Mouse (Mus musculus) skeletal muscle tissue, adult 2 months (tissue): ENCODE data around the gene Irf2.

Experiments used
- DNase-seq: peaks from one replicate; pipeline ENCODE4 v3.0.0-alpha.2; 2012; ENCODE audit warnings: low read depth, low spot score

Irf2 gene

DNA sequence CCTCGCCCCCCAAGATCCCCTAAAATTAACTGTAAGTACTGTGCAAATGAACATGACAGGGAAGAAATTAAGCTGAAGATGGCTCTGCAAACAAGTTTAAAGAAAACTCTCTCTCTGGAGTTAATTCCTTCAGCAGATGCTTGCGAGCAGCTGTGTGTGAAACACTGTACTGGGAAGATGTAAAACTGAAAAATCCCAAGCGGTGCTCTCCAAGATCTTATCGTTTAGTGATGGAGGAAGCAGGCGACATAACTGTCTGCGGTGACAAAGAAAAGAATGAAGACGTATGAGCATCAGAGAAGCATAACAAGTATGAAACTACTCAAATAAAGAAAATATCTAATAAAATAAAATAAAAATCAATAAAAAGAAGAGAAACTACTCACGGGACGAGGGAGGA is 18.1 kb downstream of the Irf2 start:
- no peak for DNase-seq

DNA sequence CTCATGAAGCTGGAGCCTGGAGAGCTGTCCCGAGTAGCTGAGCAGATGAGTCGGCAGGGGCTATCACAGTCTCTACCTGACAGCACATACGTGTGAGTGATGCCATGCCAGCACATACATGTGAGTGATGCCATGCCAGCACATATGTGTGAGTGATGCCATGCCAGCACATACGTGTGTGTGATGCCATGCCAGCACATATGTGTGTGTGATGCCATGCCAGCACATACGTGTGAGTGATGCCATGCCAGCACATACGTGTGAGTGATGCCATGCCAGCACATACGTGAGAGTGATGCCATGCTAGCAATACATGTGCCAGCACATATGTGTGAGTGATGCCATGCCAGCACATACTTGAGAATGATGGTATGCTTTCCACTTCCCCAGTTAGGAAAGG is 18.6 kb downstream of the Irf2 start:
- DNase-seq = no peak

DNA sequence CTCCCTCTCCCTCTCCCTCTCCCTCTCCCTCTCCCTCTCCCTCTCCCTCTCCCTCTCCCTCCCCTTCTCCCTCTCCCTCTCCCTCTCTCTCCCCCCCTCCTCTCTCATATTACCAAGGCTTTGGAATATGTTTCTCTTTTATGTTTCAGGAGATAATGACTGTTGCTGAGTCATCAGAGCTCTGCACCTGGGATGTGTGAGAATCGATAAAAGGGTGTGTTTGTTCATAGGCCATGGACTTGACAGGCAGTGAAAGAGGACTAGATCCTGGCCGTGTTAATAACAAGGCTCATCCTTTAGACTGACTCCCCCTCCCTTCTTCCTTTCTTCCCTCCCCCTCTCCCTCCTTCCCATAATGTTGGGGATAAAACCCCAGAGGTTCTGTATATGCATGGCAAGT is 19.1 kb downstream of the Irf2 start:
- no peak for DNase-seq

DNA sequence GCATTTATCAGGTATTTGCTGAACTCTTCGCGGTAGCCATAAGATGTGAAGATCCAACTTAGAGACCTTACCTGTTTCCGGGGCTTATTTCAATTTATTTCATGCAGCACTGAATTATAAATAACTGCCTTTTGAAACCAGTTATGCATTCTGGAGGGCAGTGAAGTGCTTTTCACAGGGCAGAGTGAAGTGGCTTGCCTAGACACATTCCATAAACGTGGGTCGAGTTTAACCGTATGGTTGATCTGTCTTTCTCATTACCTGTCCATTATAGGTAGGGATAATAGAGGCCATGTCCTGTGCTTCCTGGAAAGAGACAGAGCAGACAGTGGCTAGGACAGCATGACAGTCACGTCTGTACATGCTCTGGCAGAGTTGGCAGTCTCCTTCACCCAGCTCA is 20.0 kb downstream of the Irf2 start:
- no peak for DNase-seq

DNA sequence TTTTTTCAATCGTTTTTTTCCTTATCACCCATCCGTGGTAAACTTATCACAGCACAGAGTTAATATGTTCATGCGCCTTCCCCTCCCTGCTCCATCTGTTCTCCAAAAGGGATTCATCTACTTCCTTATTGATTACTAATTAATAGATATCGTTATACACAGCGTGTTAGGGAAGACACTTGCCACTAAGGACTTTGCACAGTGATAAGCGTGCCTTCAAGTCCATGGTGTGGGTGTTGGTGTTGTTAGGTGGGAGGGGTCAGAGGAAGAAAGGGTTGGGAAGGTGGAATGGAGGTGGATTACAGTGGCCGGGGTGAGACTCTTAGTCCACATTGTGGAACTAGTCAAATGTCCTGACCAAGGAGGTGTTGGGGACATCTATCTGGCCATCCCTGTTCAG is 21.2 kb downstream of the Irf2 start:
- no peak for DNase-seq

DNA sequence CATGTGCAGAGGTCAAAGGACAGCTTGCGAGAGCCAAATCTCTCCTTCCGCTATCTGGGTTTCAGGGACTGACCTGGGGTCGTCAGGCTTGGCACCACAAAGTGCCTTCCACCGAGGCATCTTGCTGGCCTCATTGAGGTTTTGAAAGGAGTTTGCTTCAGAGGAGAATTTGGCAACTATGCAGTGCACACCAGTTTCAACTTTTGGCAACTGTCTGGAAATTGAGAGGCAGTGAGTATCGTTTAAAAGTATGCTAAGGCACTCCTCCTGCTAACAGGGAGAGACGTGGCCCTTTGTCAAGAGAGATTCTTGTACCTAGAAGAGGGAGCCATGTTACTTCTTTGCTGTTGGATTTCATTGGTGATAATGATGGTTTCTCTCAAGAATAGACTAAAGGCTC is 21.9 kb downstream of the Irf2 start:
- DNase-seq = no peak

DNA sequence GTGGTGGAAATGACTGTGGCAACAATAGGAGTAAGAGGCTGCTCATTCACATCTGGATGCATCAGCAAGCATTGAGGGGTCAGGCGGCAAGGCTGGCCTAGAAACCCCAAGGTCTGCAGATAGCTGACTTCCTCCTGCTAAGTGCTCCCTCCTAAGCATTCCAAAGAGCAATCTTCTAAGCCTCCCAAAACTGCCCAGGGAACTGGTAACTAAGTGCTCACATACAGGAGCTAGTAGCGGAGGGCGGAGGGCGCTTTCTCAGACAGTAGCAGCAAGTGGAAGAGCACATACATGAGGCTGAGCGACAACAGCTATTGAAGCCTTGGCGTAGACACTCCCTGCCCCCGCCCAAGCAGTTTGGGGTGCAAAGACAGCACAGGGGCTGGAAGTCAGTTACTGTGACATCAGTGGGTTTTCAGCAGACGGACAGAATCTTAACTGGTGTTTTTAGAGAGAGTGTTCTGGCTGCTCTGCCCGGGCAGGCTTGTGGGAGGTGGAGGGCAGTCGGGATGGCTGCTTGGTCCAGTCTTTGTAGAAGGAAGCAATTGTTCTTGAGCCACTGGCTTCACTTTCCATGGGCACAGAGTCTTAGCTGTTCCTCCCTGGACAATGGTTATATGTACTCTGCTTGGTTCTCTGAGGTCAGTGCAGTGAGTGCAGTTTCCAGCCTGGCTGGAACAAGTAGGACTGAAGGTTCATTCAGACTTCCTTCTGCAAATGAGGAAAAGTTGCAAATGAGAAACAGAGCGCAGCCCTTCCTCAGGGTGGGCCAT is 30.1 kb downstream of the Irf2 start:
- no peak for DNase-seq

DNA sequence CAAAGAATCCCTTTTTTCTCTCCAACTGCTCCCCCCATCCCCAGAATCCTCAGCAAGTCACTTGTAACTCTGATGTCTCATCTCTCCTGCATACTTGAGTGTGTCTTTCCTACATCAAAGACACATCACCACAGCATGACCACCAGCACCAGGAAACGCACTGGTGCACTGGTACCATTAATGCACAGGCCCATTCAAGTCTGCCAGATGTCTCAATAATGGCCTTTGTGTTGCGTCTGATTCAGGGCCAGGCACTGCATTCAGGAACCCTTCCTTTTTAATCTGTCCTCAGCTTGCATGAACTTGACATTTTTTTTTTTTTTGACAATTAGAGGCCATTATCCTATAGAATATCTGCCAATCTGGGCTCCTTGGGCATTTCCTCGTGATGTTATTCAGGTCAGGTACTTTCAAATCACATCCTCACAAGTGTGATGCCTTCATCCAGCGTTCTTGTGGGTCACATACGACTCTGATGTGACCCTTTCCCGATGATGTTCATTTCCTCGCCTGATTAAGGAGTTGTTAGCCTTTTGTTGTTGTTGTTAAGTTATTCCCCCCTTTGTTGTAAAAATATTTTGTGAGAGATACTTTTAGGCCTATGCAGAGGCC is 31.5 kb downstream of the Irf2 start:
- no peak for DNase-seq

DNA sequence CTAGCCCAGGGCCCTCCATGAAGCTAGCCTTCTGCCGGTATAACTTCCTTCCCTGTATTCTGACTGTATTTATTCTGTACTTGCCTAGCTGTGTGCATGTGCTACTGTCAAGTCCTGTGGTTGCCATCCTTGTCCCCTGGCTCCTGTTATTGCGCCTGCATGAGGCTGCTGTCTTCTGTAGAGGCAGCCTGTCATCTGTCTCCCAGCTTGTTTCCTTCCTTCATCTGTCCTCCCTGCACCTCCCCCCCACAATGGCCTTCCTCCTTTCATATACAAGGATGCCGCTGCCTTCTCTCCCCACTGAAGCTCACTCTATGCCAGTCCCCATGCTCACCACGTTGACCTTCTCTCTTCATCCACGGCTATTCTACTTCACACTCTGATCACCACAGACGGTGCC is 33.3 kb downstream of the Irf2 start:
- no peak for DNase-seq

DNA sequence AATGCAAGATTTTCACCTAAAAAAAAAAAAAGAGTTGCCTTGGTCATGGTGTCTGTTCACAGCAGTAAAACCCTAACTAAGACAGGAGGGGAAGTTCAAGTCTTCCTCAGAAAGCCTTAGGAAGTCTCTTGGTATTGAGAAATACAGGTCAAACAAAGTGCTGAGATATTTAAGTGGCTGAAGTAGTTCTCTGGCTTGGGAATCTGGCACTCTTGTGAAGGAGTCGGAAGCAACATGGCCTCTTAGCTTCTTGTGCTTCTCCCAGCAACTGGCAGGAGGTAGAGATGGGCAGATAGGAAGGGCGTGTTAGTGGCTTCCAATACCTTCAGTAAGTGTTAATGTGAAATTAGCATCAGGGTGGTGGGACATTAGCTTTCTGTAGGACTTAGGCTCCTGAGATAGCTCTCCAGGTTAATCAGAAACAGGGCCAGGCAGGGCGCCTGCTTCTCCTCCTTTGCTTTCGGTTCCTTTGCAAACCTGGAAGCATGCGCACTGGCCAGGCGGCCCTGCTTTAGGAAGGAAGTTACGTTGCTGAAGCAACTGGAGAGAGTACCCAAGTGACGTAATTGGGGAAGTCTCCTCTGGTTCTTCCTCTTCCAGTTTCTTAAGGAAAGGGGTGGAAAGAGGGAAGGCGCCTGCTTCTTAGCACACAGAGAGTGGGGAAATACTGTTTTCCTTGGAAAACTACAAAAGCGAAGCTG is 38.4 kb downstream of the Irf2 start:
- DNase-seq = peak; percentile 36

DNA sequence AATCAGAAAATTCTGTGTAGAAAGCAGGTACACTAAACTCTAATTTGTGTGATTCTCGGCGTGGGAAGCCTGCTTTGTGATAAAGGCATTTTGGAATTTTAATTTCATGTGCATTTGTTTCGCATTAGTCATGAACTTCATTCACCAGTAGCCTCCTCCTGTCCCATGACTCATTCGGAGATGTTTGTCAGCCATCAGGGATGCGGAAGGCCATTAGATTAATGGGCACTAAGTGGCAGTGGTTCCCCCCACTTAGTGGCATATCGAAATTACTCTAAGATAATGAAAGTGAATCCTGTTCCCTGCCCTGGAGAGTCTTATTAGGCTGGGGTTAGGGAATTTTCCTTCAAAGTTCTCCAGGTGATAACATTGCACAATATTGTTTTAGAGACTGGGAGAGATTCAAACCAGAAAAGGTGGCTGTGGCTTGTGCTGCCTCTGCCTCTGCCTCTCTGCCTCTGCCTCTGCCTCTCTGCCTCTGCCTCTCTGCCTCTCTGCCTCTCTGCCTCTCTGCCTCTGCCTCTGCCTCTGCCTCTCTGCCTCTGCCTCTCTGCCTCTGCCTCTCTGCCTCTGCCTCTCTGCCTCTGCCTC is 41.6 kb downstream of the Irf2 start:
- no peak for DNase-seq

DNA sequence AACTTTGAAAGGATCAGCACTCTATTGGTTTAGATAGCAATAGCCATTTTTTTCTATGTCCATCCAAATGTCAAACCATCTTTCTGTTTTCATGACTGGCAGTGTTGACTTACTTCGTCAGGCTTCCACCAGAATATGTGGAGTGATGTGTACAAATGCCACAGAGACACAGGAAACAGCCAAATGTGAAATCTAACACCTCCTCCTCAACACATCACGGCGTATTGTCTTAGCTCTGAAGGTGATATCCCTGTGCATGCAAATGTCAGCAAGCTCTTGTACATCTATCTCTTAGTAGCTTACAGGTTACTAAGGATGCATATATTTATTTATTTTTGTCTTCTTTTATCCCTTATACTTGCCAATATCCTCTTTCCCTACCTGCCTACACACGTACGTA is 42.7 kb downstream of the Irf2 start:
- DNase-seq = no peak

DNA sequence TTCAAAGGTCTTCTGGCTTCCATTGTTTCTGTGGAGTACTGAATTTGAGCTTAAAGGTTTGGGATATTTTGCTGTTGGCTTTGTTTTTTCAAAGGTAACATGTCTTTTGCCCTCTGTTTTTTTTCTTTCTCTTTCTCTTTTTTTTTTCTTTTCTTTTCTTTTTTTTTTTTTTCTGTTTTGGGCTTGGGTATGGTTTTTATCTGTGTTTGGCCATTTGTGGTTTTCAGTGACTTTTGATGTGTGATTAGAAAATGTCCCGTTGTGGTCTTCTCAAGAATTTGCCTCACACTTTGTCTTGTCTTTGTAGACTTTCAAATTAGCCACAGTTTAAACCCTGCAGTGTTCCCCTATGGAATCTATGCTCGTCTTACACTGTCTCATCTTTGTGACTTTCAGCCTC is 45.5 kb downstream of the Irf2 start:
- no peak for DNase-seq

DNA sequence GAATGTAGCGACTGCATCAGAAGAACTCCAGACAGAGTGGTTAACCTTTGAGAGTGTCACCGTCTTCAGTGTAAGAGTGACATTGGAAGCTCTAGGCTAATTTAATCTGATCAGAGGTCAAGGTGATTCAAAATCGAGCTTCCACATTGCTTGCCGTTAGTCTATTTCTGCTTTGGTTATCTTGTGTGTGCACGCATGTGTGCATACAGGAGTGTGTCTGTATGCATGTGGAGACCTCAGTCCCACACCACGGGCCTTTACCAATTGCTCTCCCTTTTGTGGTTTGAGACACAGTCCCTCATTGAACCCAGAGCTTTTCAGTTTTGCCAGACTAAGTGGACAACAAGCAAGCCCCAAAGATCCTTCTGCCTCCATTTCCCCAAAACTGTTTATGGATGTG is 46.4 kb downstream of the Irf2 start:
- no peak for DNase-seq

DNA sequence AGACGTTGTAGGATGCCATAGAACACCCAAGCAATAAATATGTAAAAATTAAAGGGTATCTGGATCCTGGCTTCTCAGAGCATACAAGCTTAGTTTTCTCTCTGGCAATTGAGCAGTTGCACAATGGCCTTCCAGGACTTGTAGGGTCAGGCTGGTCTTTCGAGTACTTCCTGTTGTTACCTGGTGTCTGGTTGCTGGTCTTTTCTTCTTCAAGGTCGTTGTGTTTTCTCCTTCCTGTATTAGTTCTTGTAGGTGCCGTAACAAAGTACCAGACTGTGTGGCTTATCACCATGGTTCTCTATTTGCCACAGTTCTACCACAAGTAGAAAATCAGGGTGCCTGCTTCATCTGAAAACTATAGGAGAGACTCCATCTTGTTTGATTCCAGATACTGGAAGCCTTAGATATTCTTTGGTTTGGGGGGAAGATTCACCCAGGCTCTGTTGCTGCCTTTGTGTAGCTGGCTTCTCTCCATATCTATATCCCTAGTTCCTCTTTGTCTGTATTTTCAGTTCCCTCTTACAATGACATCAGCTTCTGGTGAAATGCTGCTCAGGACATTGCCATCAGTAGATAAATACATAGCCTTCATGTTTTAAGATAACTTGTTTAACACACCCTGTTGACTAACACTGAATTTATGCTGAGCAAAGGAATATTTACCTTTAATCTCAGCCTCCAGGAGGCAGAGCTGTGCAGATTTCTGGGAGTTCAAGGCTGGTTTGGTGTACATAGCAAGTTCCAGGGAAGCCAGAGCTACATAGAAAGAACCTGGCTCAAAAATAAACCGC is 49.8 kb downstream of the Irf2 start:
- DNase-seq = peak; percentile 27

DNA sequence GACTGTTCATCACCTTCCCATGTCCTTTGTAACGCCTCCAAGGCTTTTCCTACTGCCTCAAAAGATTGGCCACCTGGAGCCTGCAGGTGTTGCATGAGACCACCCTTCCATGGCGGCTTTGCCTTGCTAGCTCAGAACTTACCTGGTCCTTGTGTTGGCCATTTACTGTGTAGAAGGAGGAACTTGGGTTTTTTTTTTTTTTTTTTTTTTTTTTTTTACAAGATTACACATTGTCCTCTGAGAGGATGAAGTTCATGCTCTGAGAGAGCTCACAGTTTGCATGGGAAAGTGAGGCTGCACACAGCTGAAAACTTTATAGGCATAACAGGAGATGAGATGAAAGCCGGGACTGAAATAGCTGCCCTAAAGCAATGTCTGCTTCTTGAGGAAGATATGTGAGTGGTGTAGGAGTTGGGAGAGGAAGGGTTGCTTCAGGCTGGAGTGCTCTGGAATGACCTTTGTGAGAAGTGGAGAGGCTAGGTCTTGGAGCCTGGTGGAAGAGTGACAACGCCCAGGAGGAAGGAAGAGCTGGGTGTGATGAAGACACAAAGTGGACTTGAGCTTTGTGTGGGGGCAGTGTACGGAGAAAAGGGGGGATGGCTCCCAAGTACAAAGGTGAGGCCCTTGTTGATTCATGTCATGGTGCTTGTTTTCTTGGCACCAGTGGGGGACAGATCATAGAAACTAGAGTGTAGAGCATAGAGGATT is 52.3 kb downstream of the Irf2 start:
- DNase-seq = no peak

DNA sequence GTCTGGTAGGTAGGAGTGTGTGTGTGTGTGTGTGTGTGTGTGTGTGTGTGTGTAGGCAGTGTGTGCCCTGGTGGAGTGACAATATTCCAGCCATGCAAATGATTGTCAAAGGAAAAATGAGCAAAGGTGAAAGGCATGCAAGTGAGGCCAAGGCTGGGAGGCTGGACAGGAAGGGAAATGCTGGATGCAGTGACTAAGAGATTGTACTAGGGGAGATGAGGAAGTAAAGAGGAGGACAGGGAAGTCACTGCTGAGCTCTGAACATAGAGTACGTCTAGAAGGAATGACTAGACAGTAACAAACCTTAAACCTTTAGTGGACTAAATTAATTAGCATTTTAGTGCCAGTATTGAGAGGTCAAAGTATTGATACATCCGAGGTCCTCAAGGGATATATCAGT is 53.1 kb downstream of the Irf2 start:
- no peak for DNase-seq

DNA sequence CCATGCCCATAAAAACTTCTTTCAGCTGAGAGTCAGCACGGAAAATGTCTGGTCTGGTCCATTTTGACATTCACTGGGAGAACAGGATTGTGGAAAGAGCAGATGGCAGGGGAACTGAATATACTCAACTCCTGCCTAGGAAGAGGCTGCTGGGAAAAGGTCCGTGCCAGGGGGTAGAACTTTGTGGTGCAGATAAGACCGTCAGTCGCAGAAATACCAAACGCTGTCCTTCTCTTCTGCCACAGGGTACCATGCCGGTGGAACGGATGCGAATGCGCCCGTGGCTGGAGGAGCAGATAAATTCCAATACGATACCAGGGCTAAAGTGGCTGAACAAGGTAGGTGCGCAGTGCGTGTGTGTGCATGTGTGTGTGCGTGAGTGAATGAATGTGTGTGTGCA is 53.7 kb downstream of the Irf2 start:
- DNase-seq = no peak

DNA sequence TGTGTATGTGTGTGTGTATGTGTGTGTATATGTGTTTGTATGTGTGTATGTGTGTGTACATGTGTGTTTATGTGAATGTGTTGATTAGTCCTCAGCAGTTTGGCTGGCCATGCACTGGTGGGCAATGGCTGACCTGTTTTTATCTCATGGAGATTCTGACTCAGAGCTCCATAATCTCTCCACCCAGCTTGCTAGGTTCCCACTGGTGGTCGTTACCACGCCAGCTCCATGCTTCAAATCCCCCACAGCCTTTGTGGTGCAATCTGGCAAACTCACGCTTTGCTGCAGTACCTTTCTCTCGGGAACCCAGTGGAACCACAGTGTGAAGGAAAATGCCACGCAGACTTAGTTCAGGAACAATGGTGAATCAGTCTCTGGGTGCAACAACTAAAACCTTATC is 54.8 kb downstream of the Irf2 start:
- DNase-seq = no peak

DNA sequence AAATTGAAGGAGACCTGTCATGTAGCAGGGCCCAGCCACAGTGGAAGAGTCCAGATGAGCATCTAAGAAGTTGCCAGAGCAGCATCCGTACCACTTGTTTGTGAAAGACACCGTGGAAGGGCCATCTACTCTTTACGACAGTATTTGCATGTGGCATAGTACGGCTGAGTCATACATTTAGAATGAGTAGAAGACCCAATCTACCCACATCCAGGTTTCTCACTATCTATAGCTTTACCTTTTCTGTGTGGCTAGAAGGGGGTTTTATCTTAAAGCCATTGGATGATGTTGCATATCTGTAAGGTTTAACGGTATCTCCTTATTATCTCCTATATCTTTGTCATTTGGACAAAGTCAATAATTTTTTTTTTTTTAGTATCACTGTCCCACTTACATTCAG is 59.7 kb downstream of the Irf2 start:
- no peak for DNase-seq

DNA sequence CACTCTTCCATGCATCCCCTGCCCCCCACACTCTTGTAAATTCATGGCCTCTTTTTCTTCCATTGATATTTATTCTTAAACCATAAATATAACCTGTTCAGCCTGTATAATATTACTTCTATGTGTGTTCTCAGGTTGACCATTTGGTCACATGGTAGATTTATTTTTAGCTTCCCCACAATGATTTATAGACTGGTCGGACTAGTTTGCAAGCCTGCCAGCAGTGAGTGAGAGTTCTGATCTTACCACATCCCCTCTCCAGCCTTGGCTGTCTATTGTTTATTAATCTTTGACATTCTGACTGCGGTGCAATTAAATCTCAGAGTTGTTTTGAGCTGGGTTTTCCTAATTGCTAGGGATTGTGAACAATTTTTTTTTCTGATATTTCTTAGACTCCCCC is 60.2 kb downstream of the Irf2 start:
- DNase-seq = peak; percentile 77
